Mouse (Mus musculus): ENCODE measurements at regions not wholly inside any gene's neighbourhood (a gene's known extent, or its start where the extent isn't known, plus 50 kb on each side); places are given as distances from the start of the nearest gene placed in this dataset.

- TF ChIP-seq GATA1 (IDR thresholded peaks at IDR 0.05; ENCODE audit: borderline replicate concordance, low read length) (no peak), FLI1 (IDR thresholded peaks at IDR 0.05; ENCODE audit: low read length) (no peak)
These were observed 499.7 kb upstream of the Dab2 start for GRCm38 (mm10) chr15:5799917-5800316.

Data from megakaryocyte, embryonic 14.5 days (primary cell).